Mouse (Mus musculus): ENCODE results near the gene Gpsm1.

GRCm38 (mm10) chr2:26325386-26326181 is 10.3 kb downstream of the Gpsm1 start:
- TF ChIP-seq CTCF (IDR thresholded peaks at IDR 0.05) (peak; percentile 98), EP300 (IDR thresholded peaks at IDR 0.05) (no peak)
